Mouse (Mus musculus): ENCODE data around the gene Arid4a.
"Not testable (repeated sequence)": the region's sequence is repeated elsewhere in the genome, so short reads cannot be mapped to it uniquely, and the experiment has no call there.

Arid4a gene

GRCm38 (mm10) chr12:71052341-71052995, 36.7 kb downstream of the Arid4a start:
- in situ Hi-C loops (cut with MboI, MseI) = loop anchor here in 1 of 2 experiments (25.0 kb wide), 1 partner anchor 565 kb away; no protein-coding TSS in a partner anchor

GRCm38 (mm10) chr12:71053031-71053430, 37.2 kb downstream of the Arid4a start:
- in situ Hi-C loops (cut with MboI, MseI) = loop anchor here in 1 of 2 experiments (25.0 kb wide), 1 partner anchor 566 kb away; no protein-coding TSS in a partner anchor

GRCm38 (mm10) chr12:71053486-71053885, 37.7 kb downstream of the Arid4a start:
- in situ Hi-C loops (cut with MboI, MseI) = loop anchor here in 1 of 2 experiments (25.0 kb wide), 1 partner anchor 566 kb away; no protein-coding TSS in a partner anchor

DNA sequence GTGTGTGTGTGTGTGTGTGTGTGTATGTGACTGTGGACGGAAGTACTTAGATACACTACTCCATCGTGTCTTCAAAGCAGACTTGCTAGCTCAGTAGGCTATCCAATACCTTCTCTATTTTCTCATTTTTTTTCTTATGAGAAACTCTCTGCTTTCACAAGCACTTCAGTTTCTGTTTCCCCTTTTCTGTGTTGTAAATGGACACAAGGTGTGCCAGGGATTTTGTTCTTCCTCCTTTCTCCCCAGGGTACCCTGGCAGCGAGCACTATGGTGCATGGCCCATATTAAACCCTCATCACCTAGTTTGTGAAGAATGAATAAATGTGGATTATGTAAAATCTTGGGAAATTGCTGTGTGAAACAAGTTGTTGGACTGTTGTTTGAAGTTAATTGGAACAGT, 39.7 kb downstream of the Arid4a start:
- in situ Hi-C loops (cut with MboI, MseI) = loop anchor here in 1 of 2 experiments (25.0 kb wide), 1 partner anchor 568 kb away; no protein-coding TSS in a partner anchor

DNA sequence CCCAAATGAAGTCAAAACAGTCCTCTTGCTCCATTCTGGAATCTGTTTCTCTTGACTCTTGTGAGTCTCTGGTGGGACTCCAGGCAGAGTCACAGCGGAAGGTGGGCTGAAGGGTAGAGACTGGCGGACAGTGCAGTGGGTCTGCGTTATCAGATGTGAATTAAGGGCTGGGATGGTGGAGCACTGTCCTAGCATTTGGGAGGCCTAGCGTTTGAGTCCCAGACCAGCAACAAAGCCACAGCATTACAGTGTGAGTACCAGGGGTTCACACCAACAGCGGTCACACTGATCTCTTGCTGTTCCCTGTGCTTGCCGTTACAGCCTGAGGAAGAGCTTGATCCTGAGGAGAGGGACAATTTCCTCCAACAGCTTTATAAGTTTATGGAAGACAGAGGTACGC, 44.0 kb downstream of the Arid4a start:
- in situ Hi-C loops (cut with MboI, MseI) = loop anchor here in 1 of 2 experiments (25.0 kb wide), 1 partner anchor 572 kb away; no protein-coding TSS in a partner anchor

GRCm38 (mm10) chr12:71069846-71070245, 54.1 kb downstream of the Arid4a start:
- in situ Hi-C loops (cut with MboI, MseI) = loop anchor here in 1 of 2 experiments (25.0 kb wide), 1 partner anchor 583 kb away; no protein-coding TSS in a partner anchor

DNA sequence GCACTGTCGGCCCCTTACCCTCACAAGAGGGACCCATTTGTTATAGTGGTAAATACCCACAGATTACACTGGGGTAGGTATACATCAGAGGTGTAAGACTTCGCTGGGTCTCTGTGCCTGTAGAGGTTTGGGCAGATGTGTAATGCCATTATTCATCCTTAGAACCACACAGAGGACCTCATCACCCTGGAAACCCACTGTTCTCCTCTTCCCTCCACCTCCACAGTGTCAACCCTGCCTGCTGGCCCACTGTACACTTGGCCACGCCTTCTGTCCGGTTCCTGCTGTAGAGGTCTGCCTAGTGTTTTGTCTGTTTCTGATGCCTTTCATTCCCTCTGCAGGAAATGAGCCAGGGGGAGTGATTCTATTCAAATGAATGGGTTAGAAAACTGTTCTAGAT, 56.3 kb downstream of the Arid4a start:
- in situ Hi-C loops (cut with MboI, MseI) = loop anchor here in 1 of 2 experiments (25.0 kb wide), 1 partner anchor 585 kb away; no protein-coding TSS in a partner anchor

- in situ Hi-C loops (cut with MboI, MseI) = loop anchor here in 1 of 2 experiments (25.0 kb wide), 1 partner anchor 586 kb away; no protein-coding TSS in a partner anchor
Observed at GRCm38 (mm10) chr12:71073113-71073730, 57.4 kb downstream of the Arid4a start.

DNA sequence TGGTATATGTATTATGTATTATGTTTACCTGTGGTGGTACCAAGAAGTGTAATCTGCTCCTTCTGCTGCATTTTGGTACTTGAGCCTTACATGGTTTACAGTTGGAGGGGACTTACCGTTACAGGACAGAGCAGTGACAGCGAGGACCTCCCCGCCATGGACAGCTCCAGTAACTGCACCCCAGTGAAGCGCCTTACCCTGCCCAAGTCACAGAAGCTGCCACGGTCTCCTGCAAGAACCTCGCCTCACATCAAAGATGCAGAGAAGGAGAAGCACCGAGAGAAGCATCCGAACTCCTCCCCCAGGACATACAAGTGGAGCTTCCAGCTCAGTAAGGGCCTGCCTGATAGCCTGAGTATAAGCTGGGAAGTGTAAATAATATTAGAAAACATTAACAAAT, 70.5 kb downstream of the Arid4a start:
- in situ Hi-C loops (cut with MboI, MseI) = no loop called here

DNA sequence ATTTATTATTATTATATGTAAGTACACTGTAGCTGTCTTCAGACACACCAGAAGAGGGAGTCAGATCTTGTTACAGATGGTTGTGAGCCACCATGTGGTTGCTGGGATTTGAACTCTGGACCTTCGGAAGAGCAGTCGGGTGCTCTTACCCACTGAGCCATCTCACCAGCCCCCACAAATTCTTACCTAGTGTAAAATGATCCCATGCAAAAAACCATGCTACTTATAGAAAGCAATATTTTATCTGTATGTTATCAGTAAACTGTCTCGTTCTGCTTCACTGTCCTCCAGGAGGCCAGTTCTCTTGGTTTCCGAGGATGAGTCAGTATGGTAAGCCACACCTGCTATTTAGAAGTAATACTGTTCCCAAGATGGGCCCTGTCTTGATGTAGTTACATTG, 88.5 kb downstream of the Arid4a start:
- in situ Hi-C loops (cut with MboI, MseI) = not testable (repeated sequence)

DNA sequence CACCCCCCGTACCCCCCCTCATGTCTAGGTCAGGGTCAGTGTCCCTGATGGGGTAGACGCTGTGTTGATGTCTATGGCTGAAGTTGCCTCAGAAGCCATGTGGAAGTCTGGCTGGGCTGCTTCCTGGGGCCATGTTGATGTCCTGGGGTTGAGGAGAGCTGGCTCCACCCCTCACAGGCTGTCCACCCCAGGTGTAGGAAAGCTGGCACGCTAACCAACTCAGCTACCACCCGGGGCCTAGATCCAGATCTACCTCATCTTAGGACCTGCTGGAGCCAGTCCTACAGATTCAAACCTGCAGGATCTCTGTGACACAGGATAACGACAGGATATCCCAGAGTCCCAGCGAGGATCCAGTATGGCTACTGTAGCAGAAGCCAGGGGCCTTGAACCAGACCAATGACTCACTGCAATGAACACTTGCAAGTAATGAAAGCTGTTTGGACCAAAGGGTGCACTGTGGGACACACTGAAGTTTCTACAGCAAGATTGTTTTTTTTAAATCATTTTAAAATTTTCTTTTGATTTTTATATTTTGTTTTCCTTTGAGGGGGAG, 91.5 kb downstream of the Arid4a start:
- in situ Hi-C loops (cut with MboI, MseI) = no loop called here

DNA sequence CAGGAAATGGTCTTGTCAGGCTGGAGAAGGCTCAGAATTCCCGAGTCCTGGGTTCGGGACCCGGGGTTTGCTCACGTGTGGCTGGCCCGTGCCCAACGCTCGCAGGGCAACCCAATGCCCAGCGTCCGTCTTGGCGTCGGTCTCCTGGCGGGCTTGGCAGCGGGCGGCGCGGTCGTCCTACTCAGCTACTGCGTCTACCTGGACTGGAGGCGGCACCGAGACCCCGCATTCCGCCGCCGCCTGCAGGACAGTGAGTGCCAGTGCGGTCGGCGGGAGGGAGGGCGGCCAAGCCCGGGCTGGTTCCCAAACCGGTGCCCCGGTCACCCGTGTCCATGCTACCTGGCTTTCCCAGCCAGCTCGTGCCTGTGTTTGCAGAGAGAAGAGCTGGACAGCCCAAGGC, 95.5 kb downstream of the Arid4a start, which contains the start of gene Tomm20l:
Gene Tomm20l, plus strand, starts transcription at position 98 of the 400 bp plus-strand sequence.
- in situ Hi-C loops (cut with MboI, MseI) = no loop called here

DNA sequence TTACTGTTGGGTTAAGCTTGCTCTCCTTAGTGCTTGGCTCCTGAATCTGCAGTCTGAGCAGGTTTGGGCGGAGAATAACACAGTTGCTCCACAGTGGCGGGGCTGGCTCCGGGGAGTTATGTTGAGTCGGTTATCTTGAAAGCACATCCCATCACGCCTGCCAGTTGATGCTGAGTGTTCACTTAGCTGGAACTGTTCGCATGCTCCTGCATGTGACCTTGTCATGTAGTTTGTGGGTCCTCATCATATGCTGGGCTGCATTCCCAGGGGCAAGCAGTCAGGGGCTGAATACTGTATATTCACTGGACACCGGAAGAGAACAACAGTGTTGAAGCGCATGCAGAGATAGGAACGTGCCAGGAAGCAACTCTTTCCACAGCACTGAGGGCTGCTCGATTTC, 97.3 kb downstream of the Arid4a start:
- in situ Hi-C loops (cut with MboI, MseI) = no loop called here

DNA sequence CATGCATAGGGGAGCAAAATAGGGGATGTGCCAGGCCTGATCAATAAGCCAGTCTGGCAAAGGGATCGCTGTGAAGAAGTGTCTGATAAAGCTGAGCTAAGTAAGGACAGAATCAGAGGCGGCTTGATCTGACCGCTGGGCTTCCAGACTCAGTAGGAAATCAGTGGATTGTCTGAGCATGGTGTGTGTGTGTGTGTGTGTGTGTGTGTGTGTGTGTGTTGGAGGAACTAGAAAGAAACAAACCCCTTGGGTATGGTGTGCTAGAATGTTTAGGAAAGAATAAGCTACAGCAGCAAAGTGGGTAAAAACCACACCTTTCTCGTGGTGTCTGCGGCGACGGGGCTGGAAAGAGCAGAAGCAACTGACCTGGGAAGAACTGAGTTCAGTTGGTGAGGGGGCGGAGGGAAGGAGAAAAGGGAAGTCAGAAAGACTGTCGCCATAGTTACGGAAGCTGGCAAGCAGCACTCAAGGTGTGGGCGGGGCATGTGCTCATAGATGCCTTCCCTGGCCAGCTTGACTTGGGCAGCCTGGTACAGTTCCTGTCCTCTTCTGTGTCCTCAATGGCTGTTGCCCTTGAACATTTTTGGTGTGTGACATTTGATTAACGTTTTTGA, 98.0 kb downstream of the Arid4a start:
- in situ Hi-C loops (cut with MboI, MseI) = no loop called here

- in situ Hi-C loops (cut with MboI, MseI) = no loop called here
Observed at GRCm38 (mm10) chr12:71116411-71116810, 100.6 kb downstream of the Arid4a start.

- in situ Hi-C loops (cut with MboI, MseI) = no loop called here
Observed at GRCm38 (mm10) chr12:71122731-71123130, 106.9 kb downstream of the Arid4a start.

- in situ Hi-C loops (cut with MboI, MseI) = no loop called here
Observed at GRCm38 (mm10) chr12:71123286-71123685, 107.5 kb downstream of the Arid4a start.

DNA sequence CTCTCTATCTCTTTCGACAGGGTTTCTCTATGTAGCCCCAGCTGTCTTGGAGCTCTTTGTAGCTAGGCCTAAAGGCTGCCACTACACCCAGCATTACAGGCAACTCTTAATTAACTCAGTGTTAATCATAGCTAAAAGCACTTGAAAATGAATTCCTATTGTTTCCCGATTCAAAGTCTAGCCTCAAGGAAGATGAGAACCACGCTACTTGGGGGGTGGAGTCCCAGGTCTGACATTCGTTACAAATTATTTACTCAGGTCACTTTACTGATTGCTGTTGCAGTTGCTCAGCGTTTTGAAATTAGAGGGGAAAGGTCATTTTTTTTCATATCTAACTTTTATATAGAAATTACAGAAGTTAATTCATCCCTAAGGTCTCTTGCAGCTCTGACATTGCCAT, 119.8 kb downstream of the Arid4a start:
- in situ Hi-C loops (cut with MboI, MseI) = loop anchor here in 1 of 2 experiments (10.0 kb wide), 1 partner anchor 291 kb away; no protein-coding TSS in a partner anchor

DNA sequence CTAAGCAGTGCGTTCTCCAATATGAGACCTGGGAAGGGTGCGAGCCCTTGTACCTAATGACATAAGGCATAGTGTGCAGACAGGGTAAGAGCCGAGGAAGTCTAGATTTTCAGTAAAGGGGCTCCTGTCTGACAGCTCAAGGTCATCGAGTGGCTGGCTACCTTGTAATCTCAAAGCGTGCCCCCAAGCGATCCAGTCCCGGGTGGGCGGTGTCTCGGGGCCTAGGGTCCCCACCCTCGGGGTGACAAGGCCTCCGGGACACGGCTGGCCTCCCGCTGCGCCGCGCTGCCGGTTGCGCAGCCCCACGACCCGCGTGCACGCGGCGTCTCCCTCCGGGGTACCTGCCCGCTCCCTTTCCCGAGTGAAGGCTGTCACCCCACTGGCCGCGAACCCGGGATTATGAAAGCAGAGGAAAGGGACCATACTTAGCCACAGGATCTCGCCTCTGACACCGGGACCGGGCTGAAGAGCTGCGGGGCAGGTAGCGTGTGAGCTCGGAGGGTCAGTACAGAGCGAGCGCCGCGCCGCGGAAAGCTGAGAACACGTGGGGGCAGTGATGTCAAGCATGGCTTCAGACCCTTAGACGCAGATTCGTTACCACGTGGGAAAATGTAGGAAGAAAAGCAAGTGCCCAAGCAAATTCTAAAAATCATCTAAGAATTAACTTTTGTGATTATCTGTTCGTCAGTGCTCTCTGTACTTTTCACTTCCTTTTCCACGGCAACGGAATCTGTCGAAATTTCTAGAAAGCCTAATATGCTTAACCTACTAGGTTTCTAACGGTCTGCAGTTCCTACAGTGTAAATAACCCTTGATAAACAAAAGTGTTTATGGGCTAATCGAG, 120.6 kb downstream of the Arid4a start, which contains the start of the genes Timm9 and 2700049A03Rik:
Gene Timm9, minus strand, starts transcription at position 555 of the 844 bp plus-strand sequence.
Gene 2700049A03Rik, plus strand, starts transcription at position 719 of the 844 bp plus-strand sequence.
- in situ Hi-C loops (cut with MboI, MseI) = loop anchor here in 1 of 2 experiments (10.0 kb wide), 1 partner anchor 292 kb away; no protein-coding TSS in a partner anchor

DNA sequence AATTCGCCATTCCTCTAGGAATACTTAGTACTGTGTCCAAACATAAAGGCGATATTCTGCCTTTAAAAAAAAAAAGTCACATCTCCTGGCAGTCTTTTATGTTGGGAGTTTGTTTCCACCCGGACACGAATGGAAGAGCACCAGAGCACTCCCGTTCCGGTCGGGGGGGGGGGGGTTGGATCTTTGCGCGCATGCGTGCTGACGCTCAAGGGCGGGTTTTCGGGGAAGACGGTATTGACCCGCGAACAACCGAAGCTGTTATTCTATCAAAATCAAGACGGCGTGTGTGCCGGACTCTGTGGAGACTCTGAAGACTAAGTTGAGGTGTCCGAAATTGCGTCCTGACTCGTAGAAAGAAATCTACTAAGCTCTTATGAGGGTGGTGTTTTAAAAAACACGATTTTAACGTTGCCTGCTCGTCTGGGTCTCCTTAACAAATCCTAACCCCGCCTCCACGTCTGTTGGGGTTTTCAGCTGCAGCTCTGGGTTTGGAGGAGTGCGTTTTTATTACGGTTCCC, 121.2 kb downstream of the Arid4a start:
- in situ Hi-C loops (cut with MboI, MseI) = loop anchor here in 1 of 2 experiments (10.0 kb wide), 1 partner anchor 292 kb away; no protein-coding TSS in a partner anchor

All from T-helper 17 cell (primary cell).